Mouse (Mus musculus) frontal cortex, postnatal 36 days (tissue): ENCODE measurements around the gene Gm10553.
"Not testable (repeated sequence)": the region's sequence is repeated elsewhere in the genome, so short reads cannot be mapped to it uniquely, and the experiment has no call there.

Experiments
- DNase-seq, 2 experiments: peaks; one replicate each; pipeline ENCODE4 v3.0.0; 2022; ENCODE audit warnings: low spot score in 2 of 2

Gene Gm10553

GRCm38 (mm10) chr1:85099864-85100263, at the start of gene Gm10553:
Gene Gm10553, plus strand, starts transcription at chr1:85100164.
- DNase-seq, result not testable (repeated sequence)

- not testable (repeated sequence) for DNase-seq
These were observed 28.3 kb upstream of the Gm10553 start for GRCm38 (mm10) chr1:85071690-85072089.

- not testable (repeated sequence) for DNase-seq
These were observed 26.9 kb upstream of the Gm10553 start for GRCm38 (mm10) chr1:85073099-85073498.

GRCm38 (mm10) chr1:85084803-85085202, 15.2 kb upstream of the Gm10553 start:
- not testable (repeated sequence) for DNase-seq

GRCm38 (mm10) chr1:85086211-85086610, 13.8 kb upstream of the Gm10553 start:
- not testable (repeated sequence) for DNase-seq

- not testable (repeated sequence) for DNase-seq
These were observed 7.8 kb upstream of the Gm10553 start for GRCm38 (mm10) chr1:85092169-85092568.

GRCm38 (mm10) chr1:85093011-85093572, 6.9 kb upstream of the Gm10553 start:
- DNase-seq, result not testable (repeated sequence)

- DNase-seq, result not testable (repeated sequence)
These were observed 883 bp upstream of the Gm10553 start for GRCm38 (mm10) chr1:85099081-85099480.

GRCm38 (mm10) chr1:85101754-85102153, 1.8 kb downstream of the Gm10553 start:
- DNase-seq, result not testable (repeated sequence)

- not testable (repeated sequence) for DNase-seq
These were observed 5.4 kb downstream of the Gm10553 start for GRCm38 (mm10) chr1:85105336-85105735.

GRCm38 (mm10) chr1:85106013-85106412, 6.0 kb downstream of the Gm10553 start:
- not testable (repeated sequence) for DNase-seq

- DNase-seq, result not testable (repeated sequence)
These were observed 9.8 kb downstream of the Gm10553 start, which contains the start of gene A530032D15Rik for GRCm38 (mm10) chr1:85109753-85110152. Gene A530032D15Rik, minus strand, starts transcription at chr1:85109853.

- DNase-seq, result not testable (repeated sequence)
These were observed 10.9 kb downstream of the Gm10553 start for GRCm38 (mm10) chr1:85110876-85111275.

GRCm38 (mm10) chr1:85111572-85111971, 11.6 kb downstream of the Gm10553 start:
- DNase-seq, result not testable (repeated sequence)

- DNase-seq, result not testable (repeated sequence)
These were observed 12.3 kb downstream of the Gm10553 start for GRCm38 (mm10) chr1:85112266-85112665.

- not testable (repeated sequence) for DNase-seq
These were observed 12.9 kb downstream of the Gm10553 start for GRCm38 (mm10) chr1:85112889-85113288.

GRCm38 (mm10) chr1:85114078-85114477, 14.1 kb downstream of the Gm10553 start:
- not testable (repeated sequence) for DNase-seq

- peak; percentile 48 to 55 for DNase-seq
These were observed 14.9 kb downstream of the Gm10553 start for GRCm38 (mm10) chr1:85114666-85115402.

- not testable (repeated sequence) for DNase-seq
These were observed 17.6 kb downstream of the Gm10553 start for GRCm38 (mm10) chr1:85117537-85117936.

- DNase-seq, result not testable (repeated sequence)
These were observed 18.4 kb downstream of the Gm10553 start for GRCm38 (mm10) chr1:85118341-85118740.

GRCm38 (mm10) chr1:85121841-85122240, 21.9 kb downstream of the Gm10553 start:
- not testable (repeated sequence) for DNase-seq

GRCm38 (mm10) chr1:85133671-85134070, 33.7 kb downstream of the Gm10553 start:
- not testable (repeated sequence) for DNase-seq
